Mouse (Mus musculus) stomach, postnatal 0 days (tissue): ENCODE results near the gene Mrpl55. TPM values are rescaled to one million over a fixed set of nuclear protein-coding genes. Genes with fewer than 3 reads are reported as not detected.

Experiments used
- ATAC-seq: fragments of 200-750 bp; cut with Nextera tagmentation; 2 replicates; pipeline ENCODE4 v1.8.0; 2017; ENCODE audit not compliant: low FRiP score, low TSS enrichment
- DNase-seq: peaks from one replicate; pipeline ENCODE4 v3.0.0-alpha.2; 2016; ENCODE audit warnings: low spot score
- H3K27ac ChIP-seq: fragments of 300-500 bp; sonication (generic); replicated peaks from 2 replicates; pipeline ENCODE4 v1.5.1; 2014; ENCODE audit warnings: mild to moderate bottlenecking, control low read depth
- H3K27me3 ChIP-seq: fragments of 300-500 bp; sonication (generic); 2 replicates; pipeline ENCODE4 v1.6.1; 2014; ENCODE audit warnings: low read length; ENCODE audit not compliant: control insufficient read depth, insufficient read depth
- H3K36me3 ChIP-seq: fragments of 300-500 bp; sonication (generic); 2 replicates; pipeline ENCODE4 v1.6.1; 2014; ENCODE audit warnings: low read length, mixed read lengths; ENCODE audit not compliant: control insufficient read depth, insufficient read depth
- H3K4me1 ChIP-seq: fragments of 300-500 bp; sonication (generic); replicated peaks from 2 replicates; pipeline ENCODE4 v1.6.1; 2014; ENCODE audit warnings: antibody characterized with exemption; ENCODE audit not compliant: control insufficient read depth, insufficient read depth
- H3K4me2 ChIP-seq: fragments of 300-500 bp; sonication (generic); replicated peaks from 2 replicates; pipeline ENCODE4 v1.6.1; 2014; ENCODE audit warnings: low read depth, mild to moderate bottlenecking, control low read depth, moderate library complexity
- H3K4me3 ChIP-seq: fragments of 300-500 bp; sonication (generic); 2 replicates; pipeline ENCODE4 v1.5.1; 2014; ENCODE audit warnings: low read depth, low read length, control low read depth
- H3K9ac ChIP-seq: fragments of 300-500 bp; sonication (generic); 2 replicates; pipeline ENCODE4 v1.6.1; 2014; ENCODE audit warnings: mild to moderate bottlenecking, low read length, control low read depth, mixed read lengths
- H3K9me3 ChIP-seq: fragments of 300-500 bp; sonication (generic); 2 replicates; pipeline ENCODE4 v1.6.1; 2016; ENCODE audit warnings: low read length; ENCODE audit not compliant: control insufficient read depth
- CTCF ChIP-seq: IDR thresholded peaks from 2 replicates; pipeline ENCODE4 v1.5.1; 2016; ENCODE audit warnings: antibody characterized with exemption, low read depth, mild to moderate bottlenecking, moderate library complexity
- EP300 ChIP-seq: optimal IDR thresholded peaks from 2 replicates; pipeline ENCODE3; 2016; ENCODE audit warnings: antibody characterized with exemption
- WGBS: fragments of 180-500 bp; shearing (Covaris S2); extraction: QIAGEN DNeasy Blood & Tissue Kit; methylation state at CpG from one replicate; pipeline ENCODE4 v1.1.7; 2014; 5-methylcytosine and 5-hydroxymethylcytosine counted together
- polyA plus RNA-seq: library from polyadenylated mRNA; unstranded; fragments of >200 nt; fragmentation: Nextera tagmentation; extraction: Ambion mirVana; gene quantifications from 2 replicates; pipeline ENCODE4 v1.2.1, GENCODE M21; 2015

Mrpl55 gene
- polyA plus RNA-seq, 1 experiment from 2014 or later = 90.9 TPM

GRCm38 (mm10) chr11:59162443-59163254, 39.6 kb upstream of the Mrpl55 start:
- ATAC-seq (peak; percentile 1; the same call in 1 of the 2 replicates), DNase-seq (peak; percentile 22)
- peak overlapping the region; percentile 63 for H3K4me3 ChIP-seq
- TF ChIP-seq EP300 = no peak
- no peak for TF ChIP-seq CTCF
- no peaks in the 10 kb centered on the region for H3K9me3 ChIP-seq
- peak overlapping the region; percentile 63 for H3K4me2 ChIP-seq
- peak overlapping the region; percentile 99 for H3K27ac ChIP-seq
- peaks cover 8% of the 10 kb centered on the region; the same call in 1 of the 2 replicates for H3K36me3 ChIP-seq
- H3K4me1 ChIP-seq = 0 out of 2 replicates have a peak, but pooled peaks cover 3% of the 10 kb centered on the region
- WGBS = 48% methylated on average over 9 of the region's 9 CpGs
- no peaks in the 10 kb centered on the region for H3K27me3 ChIP-seq
- H3K9ac ChIP-seq = peak overlapping the region; percentile 56

DNA sequence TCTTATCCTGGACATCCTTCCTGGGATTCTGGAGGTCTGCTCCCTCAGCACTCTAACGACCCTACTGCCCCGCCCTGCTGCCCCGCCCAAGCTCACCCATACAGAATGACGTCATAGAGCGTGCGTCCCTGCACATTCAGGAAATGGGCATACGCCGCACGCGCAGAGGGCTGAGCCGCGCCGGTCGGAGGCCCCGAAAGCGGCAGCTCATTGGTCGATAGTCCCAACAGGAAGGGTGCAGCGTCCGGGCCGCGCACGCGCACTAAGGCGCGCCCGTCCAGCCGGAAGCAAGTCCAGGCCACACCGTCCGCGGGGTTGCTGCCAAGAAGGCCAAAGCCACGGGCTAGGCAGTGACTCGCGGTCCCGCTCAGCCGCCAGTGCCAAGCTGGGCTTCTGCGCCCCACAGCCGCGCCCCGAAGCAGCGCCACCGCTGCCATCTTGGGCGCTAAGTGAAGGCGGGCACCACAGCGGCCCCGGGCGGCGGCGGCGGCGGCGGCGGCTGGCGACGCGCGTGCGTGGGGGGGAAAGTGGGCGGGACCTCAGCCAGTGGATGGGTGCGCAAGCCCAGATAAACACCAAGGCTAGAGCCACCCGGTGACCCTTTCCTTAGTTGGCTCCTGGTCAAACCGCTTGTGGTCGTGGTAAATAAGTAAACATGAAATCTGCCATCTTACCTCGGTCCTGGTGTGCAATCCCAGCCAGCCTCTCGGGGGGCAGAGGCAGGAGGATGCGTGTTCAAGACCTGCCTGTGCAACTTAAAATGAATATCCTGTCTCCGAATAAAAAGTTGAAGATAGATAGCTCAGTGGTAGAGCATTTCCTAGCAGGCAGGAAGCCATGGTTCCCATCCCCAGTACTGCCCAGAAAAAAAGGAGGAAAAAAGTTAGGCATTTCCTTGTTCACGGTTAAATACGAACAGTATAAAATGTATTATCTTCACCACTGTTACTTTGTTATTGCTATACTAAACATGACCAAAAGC, 38.7 kb upstream of the Mrpl55 start, which contains the start of gene Iba57:
Gene Iba57 (minus strand): TSS at position 485 of the 982 bp plus-strand sequence.
- WGBS = 2% methylated on average over 59 of the region's 68 CpGs

DNA sequence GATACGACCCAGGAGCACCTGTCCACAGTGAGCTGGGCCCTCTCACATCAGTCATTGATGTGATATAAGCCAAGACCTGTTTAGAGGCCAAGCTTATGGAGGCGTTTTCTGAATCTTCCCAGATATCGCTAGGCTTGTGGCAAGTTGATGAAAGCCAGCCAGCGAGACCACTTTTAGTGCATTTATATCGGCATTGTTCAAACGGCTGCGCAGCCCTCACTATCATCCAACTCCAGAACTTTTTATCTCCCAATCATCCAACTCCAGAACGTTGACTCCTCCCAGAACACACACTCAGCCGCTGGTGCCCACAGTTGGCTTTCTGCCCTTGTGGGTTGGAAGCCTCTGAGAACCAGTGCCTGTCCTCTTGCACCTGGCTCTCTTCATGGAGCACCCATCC, 37.9 kb upstream of the Mrpl55 start:
- no peaks in the 10 kb centered on the region for H3K27me3 ChIP-seq
- 0 out of 2 replicates have a peak, but pooled peaks cover 3% of the 10 kb centered on the region for H3K4me1 ChIP-seq
- 80% methylated on average over 9 of the region's 9 CpGs for WGBS
- ATAC-seq (no peak), DNase-seq (no peak)
- no peak overlapping the region for H3K4me3 ChIP-seq
- H3K27ac ChIP-seq = peak overlapping the region; percentile 99
- H3K4me2 ChIP-seq = no peak overlapping the region
- no peak overlapping the region for H3K9ac ChIP-seq
- no peaks in the 10 kb centered on the region for H3K9me3 ChIP-seq
- TF ChIP-seq CTCF (no peak), EP300 (no peak)
- H3K36me3 ChIP-seq = no peaks in the 10 kb centered on the region

More for the DNA sequence above, 38.7 kb upstream of the Mrpl55 start, which contains the start of gene Iba57:
- DNase-seq (peak; percentile 98), ATAC-seq (peak; percentile 98)
- Histone ChIP-seq H3K9ac (peak within 1 kb of the TSS; percentile 89), H3K27me3 (no peaks in the 10 kb centered on the region), H3K4me3 (peak within 1 kb of the TSS; percentile 63), H3K9me3 (no peaks in the 10 kb centered on the region), H3K36me3 (peaks cover under 1% of the 10 kb centered on the region; the same call in 1 of the 2 replicates), H3K4me1 (0 out of 2 replicates have a peak, but pooled peaks cover 3% of the 10 kb centered on the region), H3K27ac (peak within 1 kb of the TSS; percentile 99), H3K4me2 (peak within 1 kb of the TSS; percentile 63)
- no peak for TF ChIP-seq EP300
- peak; percentile 51; the same call in 1 of the 2 replicates for TF ChIP-seq CTCF

- Histone ChIP-seq H3K27me3 (no peaks in the 10 kb centered on the region), H3K27ac (peak overlapping the region; percentile 35; the same call in 1 of the 2 replicates), H3K4me2 (no peak overlapping the region), H3K9ac (no peak overlapping the region), H3K9me3 (no peaks in the 10 kb centered on the region), H3K36me3 (no peaks in the 10 kb centered on the region), H3K4me1 (0 out of 2 replicates have a peak, but pooled peaks cover 3% of the 10 kb centered on the region), H3K4me3 (no peak overlapping the region)
- DNase-seq (no peak), ATAC-seq (no peak)
- 55% methylated on average over 2 of the region's 2 CpGs for WGBS
- TF ChIP-seq EP300 (no peak), CTCF (no peak)
Measured at GRCm38 (mm10) chr11:59165616-59166241, 36.6 kb upstream of the Mrpl55 start.

GRCm38 (mm10) chr11:59169807-59170206, 32.5 kb upstream of the Mrpl55 start:
- Histone ChIP-seq H3K4me1 (no peaks in the 10 kb centered on the region), H3K36me3 (no peaks in the 10 kb centered on the region), H3K27ac (no peak overlapping the region), H3K9me3 (no peaks in the 10 kb centered on the region), H3K9ac (0 out of 2 replicates have a peak overlapping the region, but pooled peaks have one; percentile 27), H3K4me2 (no peak overlapping the region), H3K4me3 (no peak overlapping the region), H3K27me3 (no peaks in the 10 kb centered on the region)
- TF ChIP-seq CTCF = no peak
- TF ChIP-seq EP300 = no peak
- 52% methylated on average over 3 of the region's 3 CpGs for WGBS
- no peak for ATAC-seq
- no peak for DNase-seq
